Mouse (Mus musculus) neutrophil, adult 83 days (primary cell): Measurements from ENCODE around the gene Uroc1. TPM values are rescaled to one million over a fixed set of nuclear protein-coding genes. Genes with fewer than 3 reads are reported as not detected.

Source experiments
- total RNA-seq, 2 experiments: library from RNA; stranded (reverse); gene quantifications; one replicate each; pipeline ENCODE4 v1.2.4; 2023

The Uroc1 gene
- total RNA-seq, result not detected

DNA sequence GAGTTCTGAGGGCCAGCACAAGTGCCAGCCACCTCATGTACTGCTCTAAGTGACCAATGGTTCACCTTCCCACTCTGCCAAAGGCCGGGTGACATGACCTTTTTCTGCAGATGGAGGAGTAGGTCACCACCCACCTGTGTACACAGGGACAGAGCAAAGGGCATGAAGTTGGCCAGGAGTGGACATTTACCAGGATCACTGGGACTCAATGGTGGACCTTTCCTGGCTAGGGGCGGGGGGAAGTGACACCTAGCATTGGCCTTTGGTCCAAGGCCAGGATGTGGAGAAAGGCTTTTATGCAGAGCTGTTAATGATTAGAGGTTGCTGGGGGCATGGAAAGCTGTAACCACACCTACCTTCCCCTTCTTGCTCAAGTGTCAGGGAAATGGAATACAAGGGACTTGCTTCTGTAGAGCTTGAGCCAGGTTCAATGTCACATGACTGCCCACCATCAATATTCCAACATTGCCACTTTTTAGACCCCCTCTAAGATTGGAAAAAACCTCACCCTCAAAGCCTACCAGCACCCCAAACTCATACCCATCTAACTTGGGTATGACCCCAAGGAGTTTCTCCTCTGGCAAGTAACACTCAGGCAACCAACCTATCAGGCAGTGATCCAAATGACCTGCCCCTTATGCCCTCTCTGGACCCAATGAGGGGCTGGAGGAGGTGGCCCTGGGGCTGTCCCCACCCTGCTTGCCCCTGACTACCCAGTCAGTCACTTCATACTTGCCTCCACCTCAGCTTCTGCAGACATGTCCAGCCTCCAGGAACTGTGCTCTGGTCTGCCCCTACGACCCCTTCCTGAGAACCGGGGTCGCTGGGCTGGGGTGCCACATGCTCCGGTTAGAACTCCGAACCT, at the start of gene Uroc1:
TSS of gene Uroc1 (plus strand) at position 724 of the 865 bp plus-strand sequence.

GRCm38 (mm10) chr6:90300919-90301318, 32.2 kb upstream of the Uroc1 start, which contains the start of gene BC048671:
TSS of gene BC048671 (plus strand) at chr6:90301219.

DNA sequence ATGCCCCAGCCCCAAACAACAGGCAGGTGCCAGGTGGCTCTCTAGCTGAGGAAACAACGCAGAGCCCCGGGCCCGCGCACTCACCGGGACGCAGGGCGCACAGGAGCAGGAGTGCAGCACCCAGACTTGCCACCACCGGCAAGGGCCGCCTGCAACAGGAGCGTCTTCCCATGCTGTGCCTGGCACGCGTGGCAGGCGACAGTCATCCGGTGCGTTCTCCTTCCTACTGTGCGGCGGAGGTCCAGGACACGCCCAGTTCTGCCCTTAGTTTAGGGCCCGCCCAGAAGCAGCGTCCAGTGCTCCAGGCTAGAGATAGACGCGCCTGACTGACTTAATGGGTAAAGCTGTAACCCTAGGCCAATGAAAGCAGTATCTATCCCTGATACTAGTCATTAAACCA, 8.1 kb upstream of the Uroc1 start, which contains the start of gene Chst13:
TSS of gene Chst13 (minus strand) at position 195 of the 400 bp plus-strand sequence.

DNA sequence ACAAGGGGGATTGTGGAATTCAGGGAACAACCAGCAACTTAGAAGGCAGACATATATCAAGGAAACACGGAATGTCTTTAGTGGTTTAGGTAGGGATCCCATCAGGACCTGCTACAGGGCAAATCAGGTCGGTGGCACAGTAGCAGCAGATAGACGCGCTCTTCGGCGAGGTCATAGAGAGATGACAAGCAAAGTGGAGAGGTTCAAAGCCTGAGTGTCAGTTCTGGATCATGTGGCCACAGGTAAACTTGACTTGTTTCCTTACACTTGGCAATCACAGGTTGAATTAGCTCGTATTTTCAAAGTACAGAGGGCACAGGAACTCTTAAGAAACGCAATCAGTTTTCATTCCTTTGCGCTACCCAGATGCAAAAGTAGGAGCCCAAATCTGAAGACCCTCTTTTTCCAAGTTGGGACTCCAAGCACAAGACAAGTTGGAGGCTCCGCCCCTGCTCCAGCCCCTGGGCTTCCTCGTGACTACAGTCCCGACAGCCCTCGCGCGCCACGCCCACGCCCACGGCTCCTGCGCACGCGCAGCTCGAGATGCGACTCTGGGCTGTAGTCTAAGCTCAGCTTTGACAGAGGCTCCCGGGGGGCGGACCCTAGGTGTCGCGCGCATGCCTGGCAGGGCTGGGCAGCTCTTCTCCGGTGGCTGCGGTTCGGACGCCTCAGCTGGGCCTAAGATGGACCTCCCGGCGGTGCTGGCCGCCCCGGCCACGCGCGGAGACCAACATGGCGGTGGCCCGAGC, 36.1 kb downstream of the Uroc1 start, which contains the start of gene Zxdc:
TSS of gene Zxdc (plus strand) at position 517 of the 749 bp plus-strand sequence.

Other genes starting within 250 kb of the Uroc1 start
- gene Vmn1r50, start 231.9 kb upstream of the Uroc1 start, total RNA-seq, result not detected
- not detected for gene Vmn1r51, start 210.7 kb upstream of the Uroc1 start, total RNA-seq
- gene Vmn1r52, start 158.5 kb upstream of the Uroc1 start, total RNA-seq, result not detected
- not detected for gene V1ra8, start 130.5 kb upstream of the Uroc1 start, total RNA-seq
- gene Vmn1r53, start 108.8 kb upstream of the Uroc1 start, total RNA-seq, result not detected
- not detected for gene Vmn1r54, start 87.0 kb upstream of the Uroc1 start, total RNA-seq
- not detected for gene BC048671, start 32.1 kb upstream of the Uroc1 start, total RNA-seq
- gene Chst13, start 8.1 kb upstream of the Uroc1 start, total RNA-seq, result 10 to 100 TPM; 23.0 to 24.7 TPM
- 10 to 100 TPM; 36.9 to 38.4 TPM for gene Zxdc, start 36.2 kb downstream of the Uroc1 start, total RNA-seq
- gene Cfap100, start 95.5 kb downstream of the Uroc1 start, total RNA-seq, result not detected
- gene Klf15, start 129.3 kb downstream of the Uroc1 start, total RNA-seq, result not detected
- not detected for gene Aldh1l1, start 153.1 kb downstream of the Uroc1 start, total RNA-seq